Mouse (Mus musculus) liver, adult (tissue): ENCODE data around the gene Tmprss13.

Source experiments
- GATA4 ChIP-seq: IDR thresholded peaks from 2 replicates; pipeline ENCODE4 v1.6.1; 2014; ENCODE audit warnings: mild to moderate bottlenecking, low read length; ENCODE audit not compliant: insufficient replicate concordance

Tmprss13 gene

DNA sequence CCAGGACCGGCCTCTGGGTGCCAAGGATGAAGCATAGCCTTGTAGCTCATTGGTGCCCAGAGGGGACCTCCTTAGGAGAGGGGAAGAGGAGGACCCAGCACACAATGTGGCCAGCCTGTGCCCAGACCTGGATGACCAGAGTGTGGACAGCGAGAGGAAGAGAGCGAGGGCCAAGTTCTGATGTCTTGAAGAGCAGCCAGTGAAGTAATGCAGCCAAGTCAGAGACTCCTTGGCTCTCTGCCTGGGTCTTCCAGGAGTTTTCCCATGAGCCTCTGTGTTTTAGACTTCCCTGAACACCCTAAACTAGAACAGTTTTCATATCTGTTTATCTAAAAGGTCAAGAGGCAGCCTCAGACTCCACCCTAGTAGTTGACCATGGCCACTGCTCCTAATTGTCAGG, 1.3 kb upstream of the Tmprss13 start:
- TF ChIP-seq GATA4, result no peak

DNA sequence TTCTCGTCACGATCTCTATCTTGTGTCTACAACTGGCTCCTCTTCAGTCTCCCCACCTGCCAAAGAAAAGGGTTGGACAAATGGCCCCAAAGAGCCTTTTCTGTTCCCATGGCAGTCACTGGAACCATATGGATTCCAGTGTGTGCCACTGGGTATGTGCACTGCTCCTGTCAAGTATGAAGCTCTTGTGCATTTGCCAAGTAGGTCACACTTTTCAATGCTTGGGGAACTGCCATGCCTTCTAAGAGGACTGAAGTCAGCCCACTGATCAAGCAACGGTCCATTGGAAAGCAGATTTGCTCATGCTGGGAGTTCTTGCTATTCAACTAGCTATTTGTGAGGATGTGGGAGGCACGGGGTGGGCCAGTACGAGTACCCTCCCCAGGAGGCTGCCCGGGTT, 2.6 kb downstream of the Tmprss13 start:
- TF ChIP-seq GATA4, result no peak

DNA sequence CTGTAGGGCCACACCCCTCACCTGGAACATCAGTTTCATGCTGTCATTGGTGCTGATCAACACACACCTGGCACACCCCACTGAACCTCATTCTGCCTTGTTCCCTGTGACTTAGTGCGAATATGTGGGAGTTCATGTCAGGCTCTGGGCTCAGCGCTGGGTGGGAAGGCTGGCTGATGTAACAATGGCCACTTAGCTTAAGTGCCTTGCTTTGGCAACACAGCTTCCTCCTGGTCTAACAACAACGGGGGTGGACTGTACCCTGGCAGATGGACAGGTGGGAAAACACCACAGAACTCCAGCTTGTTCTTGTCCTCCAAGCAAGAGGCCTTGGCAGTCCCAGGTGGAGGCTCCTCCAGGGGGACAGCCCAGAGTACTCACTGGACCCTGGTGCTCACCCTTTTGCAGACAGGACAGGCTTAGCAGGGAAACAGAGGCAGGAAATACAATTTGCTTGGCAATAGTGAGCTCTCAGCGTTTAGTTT, 3.1 kb downstream of the Tmprss13 start:
- no peak for TF ChIP-seq GATA4

DNA sequence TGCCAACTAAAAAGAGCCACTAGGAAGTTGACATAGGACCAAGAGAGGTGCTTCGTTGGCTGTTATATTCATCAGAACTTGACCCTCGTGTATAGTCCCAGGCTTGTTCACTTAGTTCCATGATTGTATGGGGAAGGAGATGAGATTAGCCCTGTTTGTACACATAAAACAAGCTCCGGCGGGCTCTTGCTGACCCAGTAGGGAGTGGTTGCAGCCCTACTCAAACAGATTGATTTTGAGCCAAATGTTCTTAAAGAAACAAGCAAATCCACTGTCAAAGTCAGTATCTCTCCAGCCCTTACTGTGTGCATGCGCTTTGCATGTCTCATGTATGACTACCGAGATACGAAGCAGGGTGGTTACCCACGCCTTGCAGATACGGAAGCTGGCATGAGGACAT, 7.5 kb downstream of the Tmprss13 start:
- no peak for TF ChIP-seq GATA4

DNA sequence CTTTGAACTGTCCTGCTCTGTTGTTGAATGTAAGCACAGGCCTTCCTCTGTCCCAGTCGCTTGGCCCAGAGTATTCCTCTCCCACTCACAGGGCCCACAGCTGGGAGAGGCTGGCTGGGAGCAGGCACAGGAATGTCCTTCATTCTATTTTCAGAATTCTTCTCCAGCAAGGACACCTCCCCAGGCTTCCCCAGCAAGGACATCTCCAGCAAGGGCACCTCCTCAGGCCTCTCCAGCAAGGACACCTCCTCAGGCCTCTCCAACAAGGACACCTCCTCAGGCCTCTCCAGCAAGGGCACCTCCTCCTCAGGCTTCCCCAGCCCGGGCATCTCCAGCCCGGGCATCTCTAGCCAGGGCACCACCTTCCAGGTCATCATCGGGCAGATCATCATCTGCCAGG, 9.4 kb downstream of the Tmprss13 start:
- TF ChIP-seq GATA4, result no peak

DNA sequence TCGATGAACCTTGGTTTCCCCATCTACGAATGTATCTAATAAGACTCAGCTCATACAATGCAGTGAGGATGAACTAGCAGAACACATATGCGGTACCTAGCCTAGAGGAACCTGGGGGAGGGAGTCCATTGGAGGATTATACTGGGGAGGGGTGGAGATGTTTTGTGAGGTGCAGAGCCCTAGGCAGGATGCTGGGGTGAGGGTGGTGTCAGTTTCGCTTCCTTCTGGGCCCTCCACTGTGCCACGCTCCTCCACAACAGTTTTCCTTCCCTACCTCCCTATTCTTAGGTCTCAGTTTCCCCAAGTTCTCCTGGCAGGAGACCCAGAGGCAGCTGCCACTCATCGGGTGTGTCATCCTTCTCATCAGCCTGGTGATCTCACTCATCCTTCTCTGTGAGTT, 10.7 kb downstream of the Tmprss13 start:
- TF ChIP-seq GATA4, result no peak

DNA sequence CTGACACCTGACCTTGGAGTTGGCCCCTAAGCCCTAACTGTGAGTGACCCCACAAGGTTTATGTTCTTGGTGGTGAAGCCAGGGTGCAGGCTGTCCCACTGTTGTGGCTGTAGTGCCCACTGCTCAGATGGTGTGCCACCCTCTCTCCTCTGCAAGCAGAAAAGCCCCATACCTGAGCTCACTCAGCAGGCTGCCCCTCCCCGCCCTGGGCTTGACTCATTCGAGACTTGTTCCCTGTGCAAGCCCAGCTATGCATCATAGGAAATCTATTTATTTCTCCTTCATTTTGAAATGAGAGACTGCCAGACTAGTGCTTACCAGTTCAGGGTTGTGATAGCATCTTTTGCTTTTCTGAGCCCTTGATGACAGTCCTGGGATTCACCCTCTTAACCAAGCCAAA, 18.5 kb downstream of the Tmprss13 start:
- no peak for TF ChIP-seq GATA4

DNA sequence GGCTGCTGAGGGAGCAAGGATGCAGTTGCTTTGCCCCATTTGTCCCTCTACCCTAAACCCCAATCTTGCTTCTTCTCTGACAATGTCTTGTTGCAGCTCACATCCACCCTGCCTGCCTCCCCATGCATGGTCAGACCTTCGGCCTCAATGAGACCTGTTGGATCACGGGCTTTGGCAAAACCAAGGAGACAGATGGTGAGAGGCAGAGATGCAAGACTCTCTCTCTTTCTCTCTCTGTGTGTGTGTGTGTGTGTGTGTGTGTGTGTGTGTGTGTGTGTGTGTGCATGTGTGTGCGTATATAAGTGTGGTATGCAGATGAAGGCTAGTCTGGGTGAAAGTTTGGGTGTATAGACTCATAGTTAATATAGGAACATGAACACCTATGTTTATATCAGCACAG, 24.2 kb downstream of the Tmprss13 start:
- no peak for TF ChIP-seq GATA4

DNA sequence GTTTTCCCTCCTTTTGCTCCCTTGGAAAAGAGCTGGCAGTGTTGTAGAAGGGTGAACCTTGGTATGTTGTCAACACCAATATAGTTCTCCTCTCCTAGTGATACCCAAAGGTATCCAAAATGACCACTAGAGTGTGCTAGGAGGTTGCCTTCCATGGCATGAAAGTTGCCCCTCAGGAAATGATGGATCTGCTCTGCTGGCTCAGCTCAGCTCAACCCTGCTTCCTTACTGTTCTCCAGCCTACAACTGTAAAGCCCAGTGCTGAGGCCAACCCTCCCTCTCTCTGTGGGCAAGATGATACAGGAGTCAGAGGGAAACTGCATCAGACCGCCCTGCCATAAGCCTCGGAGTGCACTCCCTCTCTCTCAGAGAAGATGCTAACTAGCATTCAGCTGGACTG, 26.6 kb downstream of the Tmprss13 start:
- no peak for TF ChIP-seq GATA4

DNA sequence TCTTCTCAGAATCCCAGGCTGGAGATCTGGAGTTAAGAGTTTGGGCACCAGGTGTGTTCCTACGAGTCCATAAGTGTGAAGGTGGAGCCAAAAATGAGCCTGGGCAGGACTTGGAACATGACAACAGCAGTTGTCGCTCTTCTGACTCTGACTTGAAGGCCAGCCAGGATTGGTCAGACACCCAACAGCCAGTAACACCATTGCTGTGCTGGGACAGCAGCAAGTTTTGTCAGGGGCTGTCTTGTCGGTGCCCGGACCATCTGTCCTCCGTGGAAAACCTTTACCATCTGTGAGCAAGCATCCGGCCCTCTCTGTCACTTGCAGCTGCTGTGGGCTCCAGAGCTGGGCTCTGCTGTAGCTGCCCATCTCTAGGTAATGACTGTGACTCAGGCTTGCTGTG, 27.4 kb downstream of the Tmprss13 start:
- no peak for TF ChIP-seq GATA4

DNA sequence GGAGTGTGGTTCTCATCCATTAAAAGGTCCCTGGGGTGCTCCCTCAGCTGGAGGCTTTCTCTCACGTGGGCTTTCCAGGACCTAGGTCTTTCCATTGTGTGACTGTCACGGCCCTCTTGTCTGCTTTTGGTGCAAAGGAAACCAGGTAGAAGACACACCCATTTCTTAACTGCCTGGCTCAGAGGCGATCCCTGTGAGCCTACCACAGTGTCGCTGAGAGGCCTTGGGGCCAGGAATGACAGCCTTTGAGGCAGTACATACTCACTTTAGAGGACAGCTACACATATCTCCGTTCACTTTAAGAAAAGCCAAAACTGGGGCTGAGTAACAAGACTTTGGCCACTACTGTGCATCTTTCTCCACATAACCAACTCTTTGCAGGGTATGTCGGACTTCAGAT, 29.7 kb downstream of the Tmprss13 start:
- TF ChIP-seq GATA4, result no peak

DNA sequence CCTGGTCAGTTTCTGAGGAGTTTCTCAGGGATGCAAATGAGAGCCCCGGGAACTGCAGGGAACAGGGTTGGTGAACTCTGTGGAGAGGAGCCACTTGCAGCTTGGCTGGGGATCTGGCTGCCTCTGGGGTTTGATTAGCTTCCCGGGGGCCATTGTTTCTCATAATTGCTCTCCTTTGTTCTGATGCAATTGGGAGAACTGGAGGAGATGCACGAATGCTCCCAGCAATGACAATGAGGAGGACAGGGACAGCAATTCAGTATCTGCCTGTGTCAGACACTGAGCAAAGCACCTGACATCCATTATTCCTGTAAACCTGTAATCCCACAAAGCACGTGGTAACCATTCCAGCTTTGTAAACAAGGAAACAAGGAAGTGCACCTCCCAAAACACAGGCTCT, 30.3 kb downstream of the Tmprss13 start:
- no peak for TF ChIP-seq GATA4

DNA sequence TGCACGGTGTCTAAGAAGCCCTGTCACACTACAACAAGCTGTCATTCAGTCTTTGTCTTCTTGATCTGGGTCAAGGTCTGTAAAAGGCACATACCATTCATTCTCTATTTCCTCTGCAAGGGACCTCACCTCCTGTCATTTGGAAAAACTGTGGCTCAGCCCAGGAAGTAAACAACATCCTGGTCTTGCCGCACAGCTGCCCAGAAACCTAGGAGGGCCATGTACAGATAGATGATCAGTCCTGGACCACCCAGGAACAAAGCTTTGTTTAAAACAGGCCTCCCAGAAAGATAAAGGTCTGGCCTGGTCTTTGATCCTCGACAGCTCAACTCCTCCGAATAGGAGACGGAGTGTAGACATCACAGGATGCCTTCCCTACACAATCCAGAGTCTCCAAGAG, 31.0 kb downstream of the Tmprss13 start:
- no peak for TF ChIP-seq GATA4

DNA sequence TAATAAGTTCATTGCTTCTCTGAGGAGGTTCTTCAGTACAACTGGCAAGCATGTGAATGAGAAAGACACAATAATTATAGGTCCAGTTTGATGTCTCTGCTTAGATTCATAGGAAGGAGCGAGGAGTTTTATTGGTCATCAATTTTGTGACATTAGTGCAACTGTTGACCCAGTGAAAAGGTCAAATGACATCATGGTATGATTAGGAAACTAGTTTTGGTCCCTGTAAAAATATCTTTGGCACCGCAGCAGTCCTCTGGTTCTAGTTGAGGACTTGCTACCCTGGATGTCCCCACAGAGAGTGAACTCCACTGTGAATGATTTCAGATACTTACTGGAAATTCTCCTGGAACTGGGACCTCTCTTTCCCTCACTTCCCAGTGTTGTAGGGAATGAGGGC, 36.3 kb downstream of the Tmprss13 start:
- TF ChIP-seq GATA4, result no peak

DNA sequence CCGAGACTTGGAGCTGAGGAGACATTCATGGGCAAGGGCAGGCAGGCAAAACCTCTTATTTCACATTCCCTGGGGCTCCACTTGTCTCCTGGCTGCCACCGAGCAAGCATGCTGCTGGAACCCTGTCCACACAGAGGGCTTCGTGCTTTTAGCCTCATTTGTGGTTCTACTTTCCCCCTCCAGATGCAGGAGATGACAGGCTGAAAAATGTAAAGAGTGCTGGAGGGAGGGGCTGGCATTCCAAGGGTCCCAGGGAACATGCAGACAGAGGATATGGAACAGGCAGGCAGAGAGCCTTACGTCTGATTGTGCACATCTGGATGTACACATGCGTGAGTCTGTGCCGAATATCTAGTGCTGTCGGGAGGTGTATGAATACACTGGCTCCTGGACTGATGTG, 39.5 kb downstream of the Tmprss13 start:
- TF ChIP-seq GATA4, result no peak

DNA sequence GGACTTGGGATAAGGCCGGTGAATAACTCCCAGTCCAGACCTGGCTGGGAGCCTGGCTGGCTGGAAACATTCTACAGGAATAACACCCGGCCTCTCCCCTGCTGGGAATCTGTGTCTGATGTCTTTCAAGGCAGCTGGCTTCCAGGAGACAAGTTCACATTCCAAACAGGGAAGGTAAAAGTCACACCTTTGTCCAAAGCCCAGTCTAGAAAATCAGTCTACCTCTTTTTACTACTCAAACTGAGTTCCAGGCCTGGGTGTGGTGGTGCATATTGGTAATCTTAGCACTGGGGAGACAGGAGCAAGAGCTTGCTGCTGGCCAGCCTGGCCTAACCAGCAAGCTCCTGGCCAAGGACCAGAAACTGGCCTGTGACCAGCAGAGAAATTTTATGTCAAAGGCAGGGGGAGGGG, 43.2 kb downstream of the Tmprss13 start:
- TF ChIP-seq GATA4, result no peak

DNA sequence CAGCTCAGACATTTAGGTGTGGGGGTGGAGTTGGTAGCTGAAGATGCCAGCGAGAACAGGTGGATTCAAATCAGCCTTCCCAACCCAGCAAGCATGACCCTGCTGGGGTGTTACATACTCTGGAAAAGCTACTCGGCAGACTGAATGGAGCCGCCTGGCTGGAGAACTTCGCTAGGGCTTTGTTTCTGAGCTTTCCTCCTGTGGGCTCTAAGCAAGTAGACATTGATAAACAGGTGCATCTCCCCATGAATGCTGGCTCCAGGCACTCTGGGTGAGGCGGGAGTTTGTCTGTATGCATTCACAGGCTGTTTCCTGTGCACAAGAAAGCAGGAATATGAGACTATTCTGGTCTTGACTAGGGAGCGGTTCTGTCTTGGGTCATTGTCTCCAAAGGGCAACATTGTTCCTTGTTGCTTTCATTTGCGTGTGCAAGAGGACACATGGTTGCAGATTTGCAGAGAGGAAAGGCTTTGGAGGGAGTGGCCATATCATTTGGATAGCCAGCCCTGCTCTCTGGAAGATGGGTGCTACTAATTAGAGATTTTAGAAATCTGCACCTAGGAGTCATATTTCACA, 44.8 kb downstream of the Tmprss13 start:
- TF ChIP-seq GATA4, result no peak

DNA sequence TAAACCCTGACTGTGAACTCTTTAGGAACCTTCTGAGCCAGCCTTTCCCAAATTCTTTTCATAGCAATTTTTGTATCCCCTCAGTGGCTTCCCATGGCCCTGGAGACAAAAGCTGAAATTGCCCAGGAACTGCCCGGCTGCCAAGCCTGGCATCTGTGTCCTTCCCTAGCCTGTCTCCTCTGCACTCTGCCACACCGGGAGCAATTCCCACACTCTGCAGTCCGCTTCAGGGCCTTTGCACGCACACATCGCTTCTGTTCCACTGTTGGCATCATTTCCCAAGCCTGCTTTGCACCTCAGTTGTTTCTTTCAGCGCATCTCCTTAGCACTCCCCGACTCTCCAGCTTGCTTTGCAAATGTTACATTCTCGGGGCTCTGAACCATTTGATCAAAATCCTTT, 48.8 kb downstream of the Tmprss13 start:
- TF ChIP-seq GATA4, result no peak

DNA sequence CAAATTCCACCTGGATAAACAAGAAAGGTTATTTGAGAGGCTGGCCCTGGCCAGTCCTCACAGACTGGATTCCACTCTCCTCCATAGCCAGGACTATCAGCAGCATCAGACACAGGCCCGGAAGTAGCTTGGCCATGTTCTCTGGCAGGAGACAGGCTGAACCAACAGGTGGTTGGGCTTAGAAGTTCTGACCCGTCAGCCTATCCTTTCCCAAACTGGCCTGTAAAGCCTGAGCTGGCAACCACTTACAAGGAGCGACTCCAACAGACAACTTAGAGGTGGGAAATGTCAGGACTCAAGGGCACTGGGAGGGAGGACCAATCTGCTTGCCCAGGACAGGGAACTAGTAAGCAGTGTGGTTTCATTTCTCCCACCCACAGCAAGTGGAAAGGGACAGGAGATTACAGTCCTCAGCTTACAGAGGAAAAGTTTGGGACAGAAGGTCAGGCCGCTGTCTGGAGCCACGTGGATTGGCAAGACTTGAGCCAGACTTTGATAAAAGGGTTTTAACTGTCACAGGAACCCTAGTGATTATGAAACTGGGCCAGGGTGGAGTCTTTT, 49.5 kb downstream of the Tmprss13 start:
- peak; percentile 54; the same call in 1 of the 2 replicates for TF ChIP-seq GATA4
